Mouse (Mus musculus): ENCODE data around the gene Vwa3a. TPM values are rescaled to one million over a fixed set of nuclear protein-coding genes. Genes with fewer than 3 reads are reported as not detected.
"Not testable (repeated sequence)": the region's sequence is repeated elsewhere in the genome, so short reads cannot be mapped to it uniquely, and the experiment has no call there.

Gene Vwa3a
- total and polyA plus RNA-seq, 2 experiments from 2014 or later: 2.5 to 5.0 TPM

- no peaks in the 10 kb centered on the region for H3K36me3 ChIP-seq (ENCODE audit: insufficient read depth)
- H3K27me3 ChIP-seq (ENCODE audit: insufficient read depth, low read length): no peaks in the 10 kb centered on the region
- WGBS: 79% methylated on average over 3 of the region's 3 CpGs
- no peak overlapping the region for H3K27ac ChIP-seq (ENCODE audit: low read depth, low read length)
- H3K9me3 ChIP-seq (ENCODE audit: low read length): no peaks in the 10 kb centered on the region
- H3K4me1 ChIP-seq (ENCODE audit: insufficient read depth): no peaks in the 10 kb centered on the region
- TF ChIP-seq CTCF (IDR thresholded peaks at IDR 0.05; ENCODE audit: low read depth): no peak
- no peak overlapping the region for H3K4me3 ChIP-seq (ENCODE audit: low read depth, low read length)
- no peak for ATAC-seq
- no peak overlapping the region for H3K4me2 ChIP-seq (ENCODE audit: low read depth)
- H3K9ac ChIP-seq: no peak overlapping the region
- no peak for DNase-seq
Observed at GRCm38 (mm10) chr7:120703888-120704287, 35.2 kb upstream of the Vwa3a start.

- no peak overlapping the region for H3K4me2 ChIP-seq (ENCODE audit: low read depth)
- no peaks in the 10 kb centered on the region for H3K36me3 ChIP-seq (ENCODE audit: insufficient read depth)
- no peak overlapping the region for H3K9ac ChIP-seq
- ATAC-seq (no peak), DNase-seq (no peak)
- TF ChIP-seq CTCF (IDR thresholded peaks at IDR 0.05; ENCODE audit: low read depth): no peak
- WGBS: 79% methylated on average over 2 of the region's 2 CpGs
- H3K4me3 ChIP-seq (ENCODE audit: low read depth, low read length): no peak overlapping the region
- no peaks in the 10 kb centered on the region for H3K9me3 ChIP-seq (ENCODE audit: low read length)
- no peak overlapping the region for H3K27ac ChIP-seq (ENCODE audit: low read depth, low read length)
- no peaks in the 10 kb centered on the region for H3K27me3 ChIP-seq (ENCODE audit: insufficient read depth, low read length)
- no peaks in the 10 kb centered on the region for H3K4me1 ChIP-seq (ENCODE audit: insufficient read depth)
Observed at GRCm38 (mm10) chr7:120712071-120712470, 27.0 kb upstream of the Vwa3a start.

GRCm38 (mm10) chr7:120713225-120713624 is 25.9 kb upstream of the Vwa3a start:
- TF ChIP-seq CTCF (IDR thresholded peaks at IDR 0.05; ENCODE audit: low read depth): no peak
- no peak for DNase-seq
- no peak overlapping the region for H3K9ac ChIP-seq
- H3K27ac ChIP-seq (ENCODE audit: low read depth, low read length): no peak overlapping the region
- H3K36me3 ChIP-seq (ENCODE audit: insufficient read depth): no peaks in the 10 kb centered on the region
- no peaks in the 10 kb centered on the region for H3K27me3 ChIP-seq (ENCODE audit: insufficient read depth, low read length)
- H3K4me3 ChIP-seq (ENCODE audit: low read depth, low read length): no peak overlapping the region
- no peaks in the 10 kb centered on the region for H3K9me3 ChIP-seq (ENCODE audit: low read length)
- ATAC-seq: no peak
- WGBS: 99% methylated on average over 2 of the region's 2 CpGs
- no peak overlapping the region for H3K4me2 ChIP-seq (ENCODE audit: low read depth)
- H3K4me1 ChIP-seq (ENCODE audit: insufficient read depth): no peaks in the 10 kb centered on the region

GRCm38 (mm10) chr7:120713951-120714350 is 25.2 kb upstream of the Vwa3a start:
- H3K4me2 ChIP-seq (ENCODE audit: low read depth); H3K4me1 ChIP-seq (ENCODE audit: insufficient read depth); H3K27me3 ChIP-seq (ENCODE audit: insufficient read depth, low read length); DNase-seq; H3K9ac ChIP-seq; H3K27ac ChIP-seq (ENCODE audit: low read depth, low read length); H3K36me3 ChIP-seq (ENCODE audit: insufficient read depth); H3K4me3 ChIP-seq (ENCODE audit: low read depth, low read length); ATAC-seq; H3K9me3 ChIP-seq (ENCODE audit: low read length): not testable (repeated sequence)
- WGBS: 85% methylated on average over 11 of the region's 11 CpGs

- H3K9ac ChIP-seq: no peak overlapping the region
Observed at GRCm38 (mm10) chr7:120717261-120717660, 21.9 kb upstream of the Vwa3a start.

GRCm38 (mm10) chr7:120721051-120721450 is 18.1 kb upstream of the Vwa3a start:
- H3K27ac ChIP-seq (ENCODE audit: low read depth, low read length): no peak overlapping the region
- ATAC-seq (no peak), DNase-seq (no peak)
- no peaks in the 10 kb centered on the region for H3K9me3 ChIP-seq (ENCODE audit: low read length)
- H3K4me1 ChIP-seq (ENCODE audit: insufficient read depth): no peaks in the 10 kb centered on the region
- no peak overlapping the region for H3K9ac ChIP-seq
- H3K4me3 ChIP-seq (ENCODE audit: low read depth, low read length): no peak overlapping the region
- H3K27me3 ChIP-seq (ENCODE audit: insufficient read depth, low read length): no peaks in the 10 kb centered on the region
- 94% methylated on average over 5 of the region's 5 CpGs for WGBS
- H3K36me3 ChIP-seq (ENCODE audit: insufficient read depth): peaks cover 2% of the 10 kb centered on the region; the same call in 1 of the 2 replicates
- TF ChIP-seq CTCF (IDR thresholded peaks at IDR 0.05; ENCODE audit: low read depth): no peak
- H3K4me2 ChIP-seq (ENCODE audit: low read depth): no peak overlapping the region

More at GRCm38 (mm10) chr7:120717261-120717660, 21.9 kb upstream of the Vwa3a start:
- Histone ChIP-seq H3K4me3 (ENCODE audit: low read depth, low read length) (no peak overlapping the region), H3K9me3 (ENCODE audit: low read length) (no peaks in the 10 kb centered on the region), H3K4me1 (ENCODE audit: insufficient read depth) (no peaks in the 10 kb centered on the region), H3K36me3 (ENCODE audit: insufficient read depth) (no peaks in the 10 kb centered on the region), H3K27ac (ENCODE audit: low read depth, low read length) (no peak overlapping the region), H3K4me2 (ENCODE audit: low read depth) (no peak overlapping the region), H3K27me3 (ENCODE audit: insufficient read depth, low read length) (no peaks in the 10 kb centered on the region)
- no peak for ATAC-seq
- TF ChIP-seq CTCF (IDR thresholded peaks at IDR 0.05; ENCODE audit: low read depth): no peak
- 38% methylated on average over 2 of the region's 2 CpGs for WGBS
- DNase-seq: no peak

- DNase-seq: no peak
- no peak for ATAC-seq
- TF ChIP-seq CTCF (IDR thresholded peaks at IDR 0.05; ENCODE audit: low read depth): no peak
Observed at GRCm38 (mm10) chr7:120721456-120721855, 17.7 kb upstream of the Vwa3a start.

GRCm38 (mm10) chr7:120722063-120722462 is 17.1 kb upstream of the Vwa3a start:
- Histone ChIP-seq H3K36me3 (ENCODE audit: insufficient read depth) (peaks cover 6% of the 10 kb centered on the region), H3K9ac (no peak overlapping the region), H3K27ac (ENCODE audit: low read depth, low read length) (no peak overlapping the region; the same call in 1 of the 2 replicates), H3K4me3 (ENCODE audit: low read depth, low read length) (no peak overlapping the region), H3K9me3 (ENCODE audit: low read length) (no peaks in the 10 kb centered on the region), H3K4me1 (ENCODE audit: insufficient read depth) (no peaks in the 10 kb centered on the region), H3K27me3 (ENCODE audit: insufficient read depth, low read length) (no peaks in the 10 kb centered on the region), H3K4me2 (ENCODE audit: low read depth) (no peak overlapping the region)
- WGBS: 93% methylated on average over 4 of the region's 4 CpGs
- ATAC-seq: no peak
- no peak for DNase-seq
- no peak for TF ChIP-seq CTCF (IDR thresholded peaks at IDR 0.05; ENCODE audit: low read depth)

More at GRCm38 (mm10) chr7:120721456-120721855, 17.7 kb upstream of the Vwa3a start:
- H3K27ac ChIP-seq (ENCODE audit: low read depth, low read length): no peak overlapping the region
- no peak overlapping the region for H3K4me3 ChIP-seq (ENCODE audit: low read depth, low read length)
- H3K9ac ChIP-seq: no peak overlapping the region
- peaks cover 6% of the 10 kb centered on the region for H3K36me3 ChIP-seq (ENCODE audit: insufficient read depth)
- H3K4me2 ChIP-seq (ENCODE audit: low read depth): no peak overlapping the region
- no peaks in the 10 kb centered on the region for H3K4me1 ChIP-seq (ENCODE audit: insufficient read depth)
- 89% methylated on average over 8 of the region's 8 CpGs for WGBS
- no peaks in the 10 kb centered on the region for H3K9me3 ChIP-seq (ENCODE audit: low read length)
- no peaks in the 10 kb centered on the region for H3K27me3 ChIP-seq (ENCODE audit: insufficient read depth, low read length)
